Mouse (Mus musculus): ENCODE data around the gene Zfp605. TPM values are rescaled to one million over a fixed set of nuclear protein-coding genes. Genes with fewer than 3 reads are reported as not detected.

Gene Zfp605
- total and polyA plus RNA-seq, 3 experiments: 4.7 to 5.2 TPM; not detected in 1

DNA sequence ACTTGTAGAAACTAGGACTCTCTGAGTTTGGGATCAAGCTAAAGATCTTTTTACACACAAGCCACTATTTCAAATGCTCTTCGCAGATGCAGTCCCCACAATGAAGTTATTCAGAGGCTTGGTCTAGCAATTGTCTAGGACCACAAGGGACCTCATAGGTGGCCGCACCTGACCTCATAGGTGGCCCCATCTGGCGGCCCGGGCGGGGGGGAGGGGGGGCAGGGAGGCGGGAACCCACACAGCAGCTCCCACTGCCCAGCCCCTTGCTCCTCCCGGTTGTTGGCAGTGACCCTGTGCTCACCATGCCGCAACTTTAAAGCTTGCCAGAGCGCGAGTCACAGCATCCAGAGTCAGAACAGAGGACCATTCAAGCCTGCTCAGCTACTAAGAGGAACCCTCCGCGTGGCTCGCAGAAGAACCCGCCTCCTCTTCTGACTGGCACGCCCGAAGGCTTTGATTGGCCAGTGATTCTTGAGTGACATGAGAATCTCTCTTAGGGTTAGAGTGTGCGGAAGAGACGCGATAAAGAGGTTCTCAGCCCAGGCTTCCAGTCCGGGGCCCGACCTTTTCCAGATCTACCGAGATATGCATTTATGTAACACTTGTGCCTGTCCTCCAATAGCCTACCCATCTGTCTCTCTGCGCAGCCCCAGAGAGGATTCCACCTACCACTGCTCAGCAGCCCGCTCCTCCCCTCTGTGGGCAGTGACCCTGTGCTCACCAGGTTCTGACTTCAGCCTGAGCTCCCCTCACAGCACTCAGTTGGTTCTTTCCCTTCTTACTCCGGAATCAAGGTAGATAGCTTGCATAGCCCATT lies 15.7 kb upstream of the Zfp605 start, which contains the start of gene Gm35315:
Gene Gm35315, minus strand, starts transcription at position 391 of the 817 bp plus-strand sequence.
- Histone ChIP-seq H3K36me3 (ENCODE audit: control insufficient read depth in 1 of 2, insufficient read depth in 2 of 2, low read length in 2 of 2) (0 out of 4 replicates have a peak, but pooled peaks cover 0 to 2% of the 10 kb centered on the region in 2 experiments), H3K4me3 (ENCODE audit: control insufficient read depth in 1 of 2, insufficient read depth in 1 of 2, low read depth in 2 of 2, low read length in 2 of 2) (peak within 1 kb of the TSS; percentile 68 to 82), H3K4me1 (ENCODE audit: control insufficient read depth in 1 of 2, insufficient read depth in 2 of 2, low read length in 2 of 2) (peaks cover 1 to 5% of the 10 kb centered on the region in 2 experiments; a peak in 1 of 4 replicates), H3K27me3 (ENCODE audit: control insufficient read depth in 1 of 2, insufficient read depth in 2 of 2, low read length in 2 of 2) (no peaks in the 10 kb centered on the region), H3K9ac (ENCODE audit: control insufficient read depth, low read depth, low read length, poor library complexity, severe bottlenecking) (peak within 1 kb of the TSS; percentile 75), H3K9me3 (replicated peaks; ENCODE audit: insufficient read depth, low read length) (no peaks in the 10 kb centered on the region), H3K79me2 (ENCODE audit: control insufficient read depth, insufficient read depth, low read length, poor library complexity) (no peaks in the 10 kb centered on the region; the same call in 1 of the 2 replicates), H3K27ac (ENCODE audit: control insufficient read depth, low read depth, low read length) (peak within 1 kb of the TSS; percentile 75)
- DNase-seq (ENCODE audit: low read depth, low spot score): peak; percentile 98
- TF ChIP-seq CHD1 (IDR thresholded peaks at IDR 0.05; ENCODE audit: low read depth, low read length) (0 out of 2 replicates have a peak, but pooled peaks have one; percentile 57), ZC3H11A (IDR thresholded peaks at IDR 0.05; ENCODE audit: low read depth, low read length) (no peak), USF2 (IDR thresholded peaks at IDR 0.05; ENCODE audit: borderline replicate concordance in 1 of 2, insufficient read depth in 1 of 2, low read depth in 1 of 2, low read length in 2 of 2) (no peak), HCFC1 (IDR thresholded peaks at IDR 0.05; ENCODE audit: low read depth, low read length) (peak; percentile 71), ZNF384 (IDR thresholded peaks at IDR 0.05; ENCODE audit: low read depth, low read length) (no peak), NELFE (IDR thresholded peaks at IDR 0.05; ENCODE audit: low read depth, low read length) (peak; percentile 74), MEF2A (IDR thresholded peaks at IDR 0.05; ENCODE audit: extremely low read depth, insufficient replicate concordance, low read depth, low read length, poor library complexity, severe bottlenecking) (no peak), EP300 (IDR thresholded peaks at IDR 0.05; ENCODE audit: low read depth in 1 of 2, low read length in 2 of 2) (peak in 1 of 2 experiments; percentile 15; a peak in 1 of 4 replicates), RAD21 (IDR thresholded peaks at IDR 0.05; ENCODE audit: low read depth, low read length) (no peak), E2F4 (IDR thresholded peaks at IDR 0.05; ENCODE audit: borderline replicate concordance, low read depth, low read length) (no peak; the same call in 1 of the 2 replicates), CHD2 (IDR thresholded peaks at IDR 0.05; ENCODE audit: low read length) (peak; percentile 51; the same call in 1 of the 2 replicates), MYB (IDR thresholded peaks at IDR 0.05; ENCODE audit: low read depth, low read length) (no peak), GATA1 (IDR thresholded peaks at IDR 0.05; ENCODE audit: low read depth, low read length) (peak; percentile 79), CTCF (IDR thresholded peaks at IDR 0.05 in 2 of 3, conservative IDR thresholded peaks at IDR 0.05 in 1 of 3; ENCODE audit: control insufficient read depth in 1 of 3, insufficient read depth in 1 of 3, low read depth in 2 of 3, low read length in 3 of 3, poor library complexity in 1 of 3, severe bottlenecking in 1 of 3) (no peak), TBP (IDR thresholded peaks at IDR 0.05; ENCODE audit: low read depth, low read length) (peak; percentile 88), SIN3A (IDR thresholded peaks at IDR 0.05; ENCODE audit: low read length) (peak; percentile 77), BHLHE40 (IDR thresholded peaks at IDR 0.05; ENCODE audit: borderline replicate concordance, low read depth, low read length) (no peak), POLR2AphosphoS2 (IDR thresholded peaks at IDR 0.05; ENCODE audit: low read length) (peak; percentile 72), RCOR1 (IDR thresholded peaks at IDR 0.05; ENCODE audit: low read depth, low read length) (no peak), MYC (IDR thresholded peaks at IDR 0.05; ENCODE audit: low read depth, low read length) (peak; percentile 93; the same call in 1 of the 2 replicates), MAFK (IDR thresholded peaks at IDR 0.05; ENCODE audit: borderline replicate concordance, low read depth, low read length) (no peak), USF1 (IDR thresholded peaks at IDR 0.05; ENCODE audit: low read depth, low read length) (0 out of 2 replicates have a peak, but pooled peaks have one; percentile 34), POLR2AphosphoS5 (IDR thresholded peaks at IDR 0.05; ENCODE audit: borderline replicate concordance, low read depth, low read length) (peak; percentile 43; the same call in 1 of the 2 replicates), JUND (IDR thresholded peaks at IDR 0.05; ENCODE audit: low read depth, low read length) (no peak), TCF12 (IDR thresholded peaks at IDR 0.05; ENCODE audit: low read depth, low read length) (peak; percentile 42; the same call in 1 of the 2 replicates), UBTF (IDR thresholded peaks at IDR 0.05; ENCODE audit: borderline replicate concordance, insufficient read depth, low read depth, low read length) (no peak), ELF1 (IDR thresholded peaks at IDR 0.05; ENCODE audit: low read depth, low read length) (peak; percentile 87), ZKSCAN1 (IDR thresholded peaks at IDR 0.05; ENCODE audit: low read depth, low read length) (no peak), MAX (IDR thresholded peaks at IDR 0.05; ENCODE audit: low read length) (peak; percentile 79), KAT2A (conservative IDR thresholded peaks at IDR 0.05; ENCODE audit: low read depth, low read length) (no peak), MAZ (IDR thresholded peaks at IDR 0.05; ENCODE audit: low read depth, low read length) (no peak), ETS1 (IDR thresholded peaks at IDR 0.05; ENCODE audit: low read depth, low read length) (peak; percentile 58), TAL1 (IDR thresholded peaks at IDR 0.05; ENCODE audit: low read length) (no peak), POLR2A (IDR thresholded peaks at IDR 0.05; ENCODE audit: control insufficient read depth in 1 of 2, insufficient read depth in 1 of 2, low read depth in 1 of 2, low read length in 2 of 2, poor library complexity in 1 of 2) (peak in 1 of 2 experiments; percentile 88; a peak in 2 of 4 replicates), SMC3 (IDR thresholded peaks at IDR 0.05; ENCODE audit: low read depth, low read length) (no peak)

Data from MEL (cell line).